Mouse (Mus musculus) right cerebral cortex, adult 18-20 months (tissue): ENCODE data around the gene Clpx.
"Not testable (repeated sequence)": the region's sequence is repeated elsewhere in the genome, so short reads cannot be mapped to it uniquely, and the experiment has no call there.

ENCODE experiments used
- DNase-seq: peaks from one replicate; pipeline ENCODE4 v3.0.0; 2022; ENCODE audit warnings: mixed read lengths

Clpx gene

GRCm38 (mm10) chr9:65292421-65292820 is 1.6 kb upstream of the Clpx start:
- no peak for DNase-seq

- DNase-seq, result no peak
Measured at GRCm38 (mm10) chr9:65293119-65293518, 941 bp upstream of the Clpx start.

GRCm38 (mm10) chr9:65293580-65293972 is 484 bp upstream of the Clpx start:
- DNase-seq, result no peak

- no peak for DNase-seq
Measured at GRCm38 (mm10) chr9:65294716-65295378, 787 bp downstream of the Clpx start.

GRCm38 (mm10) chr9:65297056-65297455 is 3.0 kb downstream of the Clpx start:
- DNase-seq, result no peak

- no peak for DNase-seq
Measured at GRCm38 (mm10) chr9:65298761-65299160, 4.7 kb downstream of the Clpx start.

- no peak for DNase-seq
Measured at GRCm38 (mm10) chr9:65299650-65300049, 5.6 kb downstream of the Clpx start.

GRCm38 (mm10) chr9:65302327-65302983 is 8.4 kb downstream of the Clpx start:
- no peak for DNase-seq

- no peak for DNase-seq
Measured at GRCm38 (mm10) chr9:65303586-65303985, 9.5 kb downstream of the Clpx start.

GRCm38 (mm10) chr9:65304300-65304699 is 10.2 kb downstream of the Clpx start:
- no peak for DNase-seq

- DNase-seq, result no peak
Measured at GRCm38 (mm10) chr9:65306672-65307071, 12.6 kb downstream of the Clpx start.

GRCm38 (mm10) chr9:65308011-65308410 is 14.0 kb downstream of the Clpx start:
- DNase-seq, result no peak

GRCm38 (mm10) chr9:65312669-65313357 is 18.8 kb downstream of the Clpx start:
- no peak for DNase-seq

GRCm38 (mm10) chr9:65313846-65314245 is 19.8 kb downstream of the Clpx start:
- no peak for DNase-seq

- DNase-seq, result no peak
Measured at GRCm38 (mm10) chr9:65322255-65322900, 28.3 kb downstream of the Clpx start.

GRCm38 (mm10) chr9:65325971-65326370 is 31.9 kb downstream of the Clpx start:
- no peak for DNase-seq

- no peak for DNase-seq
Measured at GRCm38 (mm10) chr9:65327371-65327770, 33.3 kb downstream of the Clpx start.

- DNase-seq, result no peak
Measured at GRCm38 (mm10) chr9:65333958-65334357, 39.9 kb downstream of the Clpx start.

GRCm38 (mm10) chr9:65339146-65339545 is 45.1 kb downstream of the Clpx start:
- DNase-seq, result no peak

- DNase-seq, result no peak
Measured at GRCm38 (mm10) chr9:65340414-65340813, 46.4 kb downstream of the Clpx start.

GRCm38 (mm10) chr9:65345439-65345838 is 51.4 kb downstream of the Clpx start:
- not testable (repeated sequence) for DNase-seq

GRCm38 (mm10) chr9:65345854-65346475 is 51.9 kb downstream of the Clpx start, which contains the start of gene Pdcd7:
Gene Pdcd7, plus strand, starts transcription at chr9:65346104.
- peak; percentile 97 for DNase-seq
